Mouse (Mus musculus): ENCODE measurements around the gene Mst1r. TPM values are rescaled to one million over a fixed set of nuclear protein-coding genes. Genes with fewer than 3 reads are reported as not detected.

Gene Mst1r
- total and polyA plus RNA-seq, 3 experiments, result 3.1 to 12.5 (median 3.3) TPM

- intact Hi-C loops (cut with DNase I), result no loop called here
- no peak overlapping the region for H3K27ac ChIP-seq
- no peaks in the 10 kb centered on the region for H3K79me2 ChIP-seq (replicated peaks; ENCODE audit: control insufficient read depth, insufficient read depth, low read length)
- H3K9ac ChIP-seq (ENCODE audit: low read depth, low read length), result no peak overlapping the region
- no peaks in the 10 kb centered on the region for H3K36me3 ChIP-seq (ENCODE audit: control insufficient read depth, insufficient read depth, low read length)
- no peaks in the 10 kb centered on the region for H3K4me1 ChIP-seq (ENCODE audit: control insufficient read depth, insufficient read depth, low read length)
- 87% methylated on average over 10 of the region's 10 CpGs for WGBS
- H3K27me3 ChIP-seq (ENCODE audit: control insufficient read depth, insufficient read depth, low read length), result no peaks in the 10 kb centered on the region
- TF ChIP-seq POLR2A (IDR thresholded peaks at IDR 0.05; ENCODE audit: insufficient read depth, low read depth, low read length), result no peak
- no peak for TF ChIP-seq CTCF (IDR thresholded peaks at IDR 0.05)
- no peak for TF ChIP-seq EP300 (IDR thresholded peaks at IDR 0.05; ENCODE audit: insufficient read depth, low read depth, low read length)
- no peak overlapping the region for H3K4me3 ChIP-seq
- no peak for DNase-seq
Measured at GRCm38 (mm10) chr9:107898563-107898962, 8.1 kb upstream of the Mst1r start.

DNA sequence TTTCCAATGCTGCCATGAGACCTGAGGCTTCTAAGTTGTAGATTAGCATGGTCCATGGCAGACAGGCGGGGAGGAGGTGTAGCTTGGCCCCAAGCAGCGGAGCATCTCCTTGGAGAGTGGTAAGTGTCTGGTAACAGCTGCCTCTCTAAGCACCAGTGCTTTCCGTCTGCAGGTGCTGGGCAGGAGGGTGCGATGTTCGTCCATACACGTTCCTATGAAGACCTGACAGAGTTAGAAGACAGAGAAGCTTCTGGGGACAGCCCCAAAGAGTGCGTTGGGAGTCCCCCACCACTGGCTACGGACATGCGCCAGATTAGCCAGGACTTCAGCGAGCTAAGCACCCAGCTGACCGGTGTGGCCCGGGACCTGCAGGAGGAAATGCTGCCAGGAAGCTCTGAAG, 6.8 kb upstream of the Mst1r start:
- H3K36me3 ChIP-seq (ENCODE audit: control insufficient read depth, insufficient read depth, low read length), result no peaks in the 10 kb centered on the region
- H3K4me1 ChIP-seq (ENCODE audit: control insufficient read depth, insufficient read depth, low read length), result no peaks in the 10 kb centered on the region
- no peak for DNase-seq
- WGBS, result 79% methylated on average over 12 of the region's 12 CpGs
- H3K9ac ChIP-seq (ENCODE audit: low read depth, low read length), result no peak overlapping the region
- H3K4me3 ChIP-seq, result no peak overlapping the region
- no peak for TF ChIP-seq CTCF (IDR thresholded peaks at IDR 0.05)
- TF ChIP-seq EP300 (IDR thresholded peaks at IDR 0.05; ENCODE audit: insufficient read depth, low read depth, low read length), result no peak
- TF ChIP-seq POLR2A (IDR thresholded peaks at IDR 0.05; ENCODE audit: insufficient read depth, low read depth, low read length), result no peak
- H3K27me3 ChIP-seq (ENCODE audit: control insufficient read depth, insufficient read depth, low read length), result no peaks in the 10 kb centered on the region
- no peaks in the 10 kb centered on the region for H3K79me2 ChIP-seq (replicated peaks; ENCODE audit: control insufficient read depth, insufficient read depth, low read length)
- no peak overlapping the region for H3K27ac ChIP-seq
- intact Hi-C loops (cut with DNase I), result loop anchor here (5.0 kb wide), 1 partner anchor 152 kb away; the partner anchor contains the start of gene Amigo3

GRCm38 (mm10) chr9:107900840-107901626, 5.6 kb upstream of the Mst1r start:
- Histone ChIP-seq H3K27ac (no peak overlapping the region), H3K4me1 (ENCODE audit: control insufficient read depth, insufficient read depth, low read length) (no peaks in the 10 kb centered on the region; the same call in 1 of the 2 replicates), H3K9ac (ENCODE audit: low read depth, low read length) (no peak overlapping the region), H3K79me2 (replicated peaks; ENCODE audit: control insufficient read depth, insufficient read depth, low read length) (no peaks in the 10 kb centered on the region), H3K4me3 (no peak overlapping the region), H3K36me3 (ENCODE audit: control insufficient read depth, insufficient read depth, low read length) (no peaks in the 10 kb centered on the region), H3K27me3 (ENCODE audit: control insufficient read depth, insufficient read depth, low read length) (no peaks in the 10 kb centered on the region)
- 61% methylated on average over 44 of the region's 44 CpGs for WGBS
- intact Hi-C loops (cut with DNase I), result loop anchor here (5.0 kb wide), 1 partner anchor 151 kb away; the partner anchor contains the start of gene Amigo3
- no peak for DNase-seq
- no peak for TF ChIP-seq POLR2A (IDR thresholded peaks at IDR 0.05; ENCODE audit: insufficient read depth, low read depth, low read length)
- peak; percentile 54 for TF ChIP-seq CTCF (IDR thresholded peaks at IDR 0.05)

DNA sequence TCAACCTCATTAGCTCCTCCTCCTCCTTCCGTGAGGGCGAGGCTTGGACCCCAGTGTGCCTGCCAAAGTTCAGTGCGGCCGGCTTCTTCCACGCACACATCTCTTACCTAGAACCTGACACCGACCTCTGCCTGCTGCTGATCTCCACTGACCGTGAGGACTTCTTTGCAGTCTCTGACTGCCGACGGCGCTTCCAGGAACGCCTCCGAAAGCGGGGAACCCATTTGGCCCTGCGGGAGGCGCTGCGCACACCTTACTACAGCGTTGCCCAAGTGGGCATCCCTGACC, 5.1 kb upstream of the Mst1r start:
- no peak for DNase-seq
- intact Hi-C loops (cut with DNase I), result loop anchor here (5.0 kb wide), 1 partner anchor 151 kb away; the partner anchor contains the start of gene Amigo3
- no peak for TF ChIP-seq EP300 (IDR thresholded peaks at IDR 0.05; ENCODE audit: insufficient read depth, low read depth, low read length)
- no peak for TF ChIP-seq CTCF (IDR thresholded peaks at IDR 0.05)
- TF ChIP-seq POLR2A (IDR thresholded peaks at IDR 0.05; ENCODE audit: insufficient read depth, low read depth, low read length), result no peak
- Histone ChIP-seq H3K27ac (no peak overlapping the region), H3K4me1 (ENCODE audit: control insufficient read depth, insufficient read depth, low read length) (peaks cover 4% of the 10 kb centered on the region), H3K36me3 (ENCODE audit: control insufficient read depth, insufficient read depth, low read length) (no peaks in the 10 kb centered on the region), H3K79me2 (replicated peaks; ENCODE audit: control insufficient read depth, insufficient read depth, low read length) (no peaks in the 10 kb centered on the region), H3K27me3 (ENCODE audit: control insufficient read depth, insufficient read depth, low read length) (no peaks in the 10 kb centered on the region), H3K4me3 (no peak overlapping the region), H3K9ac (ENCODE audit: low read depth, low read length) (no peak overlapping the region)
- 72% methylated on average over 17 of the region's 17 CpGs for WGBS

- Histone ChIP-seq H3K9ac (ENCODE audit: low read depth, low read length) (no peak overlapping the region), H3K4me3 (no peak overlapping the region), H3K27ac (no peak overlapping the region; the same call in 1 of the 2 replicates), H3K36me3 (ENCODE audit: control insufficient read depth, insufficient read depth, low read length) (no peaks in the 10 kb centered on the region), H3K27me3 (ENCODE audit: control insufficient read depth, insufficient read depth, low read length) (no peaks in the 10 kb centered on the region), H3K4me1 (ENCODE audit: control insufficient read depth, insufficient read depth, low read length) (peaks cover 4% of the 10 kb centered on the region), H3K79me2 (replicated peaks; ENCODE audit: control insufficient read depth, insufficient read depth, low read length) (no peaks in the 10 kb centered on the region)
- under 1% methylated on average over 4 of the region's 4 CpGs for WGBS
- peak; percentile 97 for TF ChIP-seq EP300 (IDR thresholded peaks at IDR 0.05; ENCODE audit: insufficient read depth, low read depth, low read length)
- peak; percentile 96 for TF ChIP-seq CTCF (IDR thresholded peaks at IDR 0.05)
- no peak for TF ChIP-seq POLR2A (IDR thresholded peaks at IDR 0.05; ENCODE audit: insufficient read depth, low read depth, low read length)
- peak; percentile 86 to 92 for DNase-seq
- intact Hi-C loops (cut with DNase I), result loop anchor here (1.0 to 5.0 kb wide), 4 partner anchors 58 to 164 kb away; partner anchors contain the start of gene Amigo3
Measured at GRCm38 (mm10) chr9:107904726-107905125, 1.9 kb upstream of the Mst1r start.

Measured in heart, adult 2 months (tissue).